16 mouse cellular contexts compared by ENCODE assay signal in the genomic region with DNA sequence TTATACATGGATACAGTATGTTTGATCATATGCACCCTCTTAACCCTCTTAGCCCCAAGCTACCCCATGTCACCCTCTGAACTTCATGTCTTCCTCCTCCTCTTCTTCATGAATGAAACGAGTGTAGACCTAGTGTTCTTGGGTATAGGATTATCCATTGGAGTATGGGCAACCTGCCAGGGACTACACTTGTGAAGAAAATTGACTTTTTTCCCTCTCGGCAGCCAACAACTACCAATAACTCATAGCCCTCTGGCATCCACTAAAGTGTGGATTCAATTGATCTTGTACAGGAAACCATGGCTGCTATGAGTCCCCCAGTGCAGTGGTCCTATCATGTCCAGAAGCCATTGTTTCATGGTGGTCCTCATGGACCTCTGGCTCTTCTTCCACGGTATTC. TPM values are rescaled to one million over a fixed set of nuclear protein-coding genes. Genes with fewer than 3 reads are reported as not detected.
DNase-seq lines count a peak whose midpoint lies in the region; ATAC-seq and TF ChIP-seq lines count a peak whose summit lies in the region.
"Had no signal": no experiment of that assay in that cellular context is flagged by ENCODE, and none has a peak within 500 bp of the region (broad histone marks: within the 10 kb centered on the region; RNA-seq: fewer than 3 reads in every experiment).

No protein-coding gene starts in this region.

- H3K4me1 ChIP-seq in heart, embryonic 10.5 days: no peaks in the 10 kb centered on the region
- peaks cover 12% of the 10 kb centered on the region for H3K4me1 ChIP-seq in lung, embryonic 14.5 days (ENCODE audit: insufficient read depth)
- H3K4me1 ChIP-seq in embryonic fibroblast, embryonic 13.5 days (ENCODE audit: control insufficient read depth, insufficient read depth, low read length): peaks cover 10% of the 10 kb centered on the region; the same call in 1 of the 2 replicates
- peaks cover 16% of the 10 kb centered on the region for H3K4me1 ChIP-seq in stomach, embryonic 16.5 days (ENCODE audit: control insufficient read depth, insufficient read depth, low read length)

- no peak for TF ChIP-seq POLR2A in embryonic fibroblast, embryonic 13.5 days (IDR thresholded peaks at IDR 0.05; ENCODE audit: low read depth, low read length)

- no peaks in the 10 kb centered on the region for H3K36me3 ChIP-seq in heart, embryonic 10.5 days
- no peaks in the 10 kb centered on the region for H3K36me3 ChIP-seq in lung, embryonic 14.5 days (ENCODE audit: insufficient read depth)
- H3K36me3 ChIP-seq in stomach, embryonic 16.5 days (ENCODE audit: control insufficient read depth, insufficient read depth, low read length): no peaks in the 10 kb centered on the region

- peaks cover 8% of the 10 kb centered on the region; the same call in 1 of the 2 replicates for H3K27me3 ChIP-seq in heart, embryonic 10.5 days (ENCODE audit: insufficient read depth, poor library complexity, severe bottlenecking)
- no peaks in the 10 kb centered on the region for H3K27me3 ChIP-seq in lung, embryonic 14.5 days (ENCODE audit: insufficient read depth, low read length)
- H3K27me3 ChIP-seq in stomach, embryonic 16.5 days (ENCODE audit: control insufficient read depth, insufficient read depth, low read length): no peaks in the 10 kb centered on the region

- WGBS in heart, embryonic 10.5 days: 69% methylated on average over 3 of the region's 3 CpGs
- WGBS in lung, embryonic 14.5 days: 45% methylated on average over 3 of the region's 3 CpGs
- 47% methylated on average over 3 of the region's 3 CpGs for WGBS in stomach, embryonic 16.5 days

- peak; percentile 25; the same call in 1 of the 2 replicates for ATAC-seq in lung, embryonic 14.5 days (ENCODE audit: insufficient read depth)
- ATAC-seq in stomach, embryonic 16.5 days (ENCODE audit: insufficient read depth, low FRiP score): peak; percentile 3; the same call in 1 of the 2 replicates
- ATAC-seq: intestine, postnatal 0 days; liver, postnatal 0 days had no signal

- H3K4me3 ChIP-seq in heart, embryonic 10.5 days: no peak overlapping the region
- H3K4me3 ChIP-seq in lung, embryonic 14.5 days (ENCODE audit: low read depth, low read length): no peak overlapping the region
- no peak overlapping the region for H3K4me3 ChIP-seq in embryonic fibroblast, embryonic 13.5 days (ENCODE audit: insufficient read depth, low read length)
- H3K4me3 ChIP-seq in stomach, embryonic 16.5 days (replicated peaks; ENCODE audit: low read length): no peak overlapping the region

- DNase-seq in heart, postnatal 10 days: peak; percentile 5 to 15
- no peak for DNase-seq in heart, embryonic 10.5 days (ENCODE audit: low spot score)
- DNase-seq in lung, embryonic 14.5 days: peak; percentile 54
- no peak for DNase-seq in lung, postnatal 36 days
- DNase-seq in cerebellum, postnatal 10 days: no peak
- DNase-seq: cerebellum, postnatal 25 days; liver, postnatal 0 days; right cerebral cortex, postnatal 14 days had no signal

- intact Hi-C loops in heart, postnatal 10 days (cut with DNase I): no loop called here

- no peak overlapping the region for H3K9ac ChIP-seq in lung, embryonic 14.5 days
- H3K9ac ChIP-seq in stomach, embryonic 16.5 days (ENCODE audit: low read length): no peak overlapping the region
- H3K9ac ChIP-seq: liver, postnatal 0 days had no signal

- TF ChIP-seq CTCF in lung, embryonic 14.5 days (IDR thresholded peaks at IDR 0.05; ENCODE audit: low read depth): no peak
- no peak for TF ChIP-seq CTCF in embryonic fibroblast, embryonic 13.5 days (IDR thresholded peaks at IDR 0.05; ENCODE audit: borderline replicate concordance, insufficient read depth, low read length)

- H3K27ac ChIP-seq in heart, embryonic 10.5 days: no peak overlapping the region
- peak overlapping the region; percentile 82; the same call in 1 of the 2 replicates for H3K27ac ChIP-seq in lung, embryonic 14.5 days (ENCODE audit: low read depth)
- peak overlapping the region; percentile 63; the same call in 1 of the 2 replicates for H3K27ac ChIP-seq in embryonic fibroblast, embryonic 13.5 days (ENCODE audit: insufficient read depth, low read length)
- H3K27ac ChIP-seq in stomach, embryonic 16.5 days (ENCODE audit: low read length): peak overlapping the region; percentile 69

- no peak overlapping the region for H3K4me2 ChIP-seq in lung, embryonic 14.5 days
- H3K4me2 ChIP-seq in stomach, embryonic 16.5 days (ENCODE audit: low read depth, low read length): no peak overlapping the region

- no peaks in the 10 kb centered on the region for H3K9me3 ChIP-seq in heart, embryonic 10.5 days
- H3K9me3 ChIP-seq in lung, embryonic 14.5 days (ENCODE audit: low read depth, low read length): no peaks in the 10 kb centered on the region
- no peaks in the 10 kb centered on the region for H3K9me3 ChIP-seq in stomach, embryonic 16.5 days (replicated peaks; ENCODE audit: control insufficient read depth, low read length)

RNA-seq across cellular contexts. Expression of a gene that starts 2.6 kb away (rescaled TPM):
- not detected for total RNA-seq in heart, postnatal 10 days (2021)
- polyA plus RNA-seq in heart, embryonic 10.5 days (2016; fragmentation: Nextera tagmentation; extraction: Ambion mirVana): not detected in 2 replicates
- not detected in 2 replicates for polyA plus RNA-seq in lung, embryonic 14.5 days (2014; fragmentation: Nextera tagmentation; extraction: Ambion mirVana)
- not detected in 2 replicates for polyA plus RNA-seq in embryonic fibroblast, embryonic 13.5 days (2011; ENCODE audit: insufficient read length, low read depth, missing spikeins)
- not detected in 2 replicates for polyA plus RNA-seq in stomach, embryonic 16.5 days (2015; fragmentation: Nextera tagmentation; extraction: Ambion mirVana)
- total RNA-seq: left cerebral cortex, postnatal 36 days; megakaryocyte-erythroid progenitor cell, adult 5-6 weeks had no signal
- polyA plus RNA-seq: hindbrain, embryonic 11.5 days; neural tube, embryonic 11.5 days had no signal

RNA-seq across cellular contexts. Expression of a gene that starts 30.5 kb away (rescaled TPM):
- total RNA-seq in heart, postnatal 10 days (2021): under 1 TPM; 0.05 to 0.20 TPM
- polyA plus RNA-seq in heart, embryonic 10.5 days (2016; fragmentation: Nextera tagmentation; extraction: Ambion mirVana): 0.03 TPM in 1 of 2 replicates, not detected in the other
- polyA plus RNA-seq in lung, embryonic 14.5 days (2014; fragmentation: Nextera tagmentation; extraction: Ambion mirVana): 0.09 and 0.18 TPM in 2 replicates
- not detected in 2 replicates for polyA plus RNA-seq in embryonic fibroblast, embryonic 13.5 days (2011; ENCODE audit: insufficient read length, low read depth, missing spikeins)
- 0.40 and 0.47 TPM in 2 replicates for polyA plus RNA-seq in stomach, embryonic 16.5 days (2015; fragmentation: Nextera tagmentation; extraction: Ambion mirVana)
- total RNA-seq: gastrocnemius, postnatal 36 days; megakaryocyte-erythroid progenitor cell, adult 5-6 weeks had no signal

RNA-seq across cellular contexts. Expression of a gene that starts 37.5 kb away (rescaled TPM):
- 1 to 10 TPM; 1.5 to 2.0 TPM for total RNA-seq in heart, postnatal 10 days (2021)
- polyA plus RNA-seq in heart, embryonic 10.5 days (2016; fragmentation: Nextera tagmentation; extraction: Ambion mirVana): 0.54 and 0.62 TPM in 2 replicates
- 0.93 and 1.3 TPM in 2 replicates for polyA plus RNA-seq in lung, embryonic 14.5 days (2014; fragmentation: Nextera tagmentation; extraction: Ambion mirVana)
- polyA plus RNA-seq in embryonic fibroblast, embryonic 13.5 days (2011; ENCODE audit: insufficient read length, low read depth, missing spikeins): 2.2 and 2.4 TPM in 2 replicates
- 3.3 and 4.0 TPM in 2 replicates for polyA plus RNA-seq in stomach, embryonic 16.5 days (2015; fragmentation: Nextera tagmentation; extraction: Ambion mirVana)

RNA-seq across cellular contexts. Expression of a gene that starts 37.9 kb away (rescaled TPM):
- total RNA-seq in heart, postnatal 10 days (2021): 10 to 100 TPM; 11.7 to 13.9 TPM
- polyA plus RNA-seq in heart, embryonic 10.5 days (2016; fragmentation: Nextera tagmentation; extraction: Ambion mirVana): 11.9 and 14.0 TPM in 2 replicates
- 11.4 and 12.7 TPM in 2 replicates for polyA plus RNA-seq in lung, embryonic 14.5 days (2014; fragmentation: Nextera tagmentation; extraction: Ambion mirVana)
- polyA plus RNA-seq in embryonic fibroblast, embryonic 13.5 days (2011; ENCODE audit: insufficient read length, low read depth, missing spikeins): 17.9 and 22.1 TPM in 2 replicates
- polyA plus RNA-seq in stomach, embryonic 16.5 days (2015; fragmentation: Nextera tagmentation; extraction: Ambion mirVana): 18.3 and 19.6 TPM in 2 replicates

RNA-seq across cellular contexts. Expression of a gene that starts 59.8 kb away (rescaled TPM):
- total RNA-seq in heart, postnatal 10 days (2021): 100 to 1,000 TPM in 1 of 2 experiments, 10 to 100 TPM in 1; 89.1 to 105 TPM
- polyA plus RNA-seq in heart, embryonic 10.5 days (2016; fragmentation: Nextera tagmentation; extraction: Ambion mirVana): 249 and 253 TPM in 2 replicates
- 252 and 263 TPM in 2 replicates for polyA plus RNA-seq in lung, embryonic 14.5 days (2014; fragmentation: Nextera tagmentation; extraction: Ambion mirVana)
- polyA plus RNA-seq in embryonic fibroblast, embryonic 13.5 days (2011; ENCODE audit: insufficient read length, low read depth, missing spikeins): 129 and 131 TPM in 2 replicates
- 214 and 230 TPM in 2 replicates for polyA plus RNA-seq in stomach, embryonic 16.5 days (2015; fragmentation: Nextera tagmentation; extraction: Ambion mirVana)

Comparison
In these comparisons a context has a peak if more than half of its experiments do, and no peak if none do; other contexts are left out.
1. DNase-seq: peak in heart, postnatal 10 days (2 of 2) and lung, embryonic 14.5 days (single experiment); none in heart, embryonic 10.5 days (single experiment), lung, postnatal 36 days (single experiment) and cerebellum, postnatal 10 days (0 of 2).